Mouse (Mus musculus): ENCODE results near the gene Rfc5.

GRCm38 (mm10) chr5:117367206-117367605 lies 21.6 kb downstream of the Rfc5 start:
- TF ChIP-seq CTCF (IDR thresholded peaks at IDR 0.05; ENCODE audit: low read depth, low read length) (no peak), GATA1 (IDR thresholded peaks at IDR 0.05; ENCODE audit: borderline replicate concordance, low read length) (no peak)

Data from G1E (cell line).